Comparison of ENCODE assay signal across 20 mouse cellular contexts in genomic region chr15:96536412-96536811, GRCm38 (mm10).
"Had no signal": no experiment of that assay in that cellular context is flagged by ENCODE, and none has a peak within 500 bp of the region (broad histone marks: within the 10 kb centered on the region; RNA-seq: fewer than 3 reads in every experiment).

No protein-coding gene starts in this region.

- H3K4me3 ChIP-seq: limb, embryonic 13.5 days; liver, embryonic 13.5 days; midbrain, embryonic 12.5 days; midbrain, embryonic 15.5 days; neural tube, embryonic 12.5 days; neural tube, embryonic 15.5 days had no signal

- H3K27ac ChIP-seq: limb, embryonic 13.5 days; liver, embryonic 13.5 days; midbrain, embryonic 12.5 days; midbrain, embryonic 15.5 days; neural tube, embryonic 12.5 days; neural tube, embryonic 15.5 days had no signal

- H3K9ac ChIP-seq: limb, embryonic 13.5 days; liver, embryonic 13.5 days; midbrain, embryonic 12.5 days; midbrain, embryonic 15.5 days; neural tube, embryonic 12.5 days; neural tube, embryonic 15.5 days had no signal

- H3K36me3 ChIP-seq: limb, embryonic 13.5 days; liver, embryonic 13.5 days; midbrain, embryonic 12.5 days; midbrain, embryonic 15.5 days; neural tube, embryonic 12.5 days; neural tube, embryonic 15.5 days had no signal

- H3K4me2 ChIP-seq: limb, embryonic 13.5 days; liver, embryonic 13.5 days; midbrain, embryonic 12.5 days; midbrain, embryonic 15.5 days; neural tube, embryonic 12.5 days; neural tube, embryonic 15.5 days had no signal

- H3K4me1 ChIP-seq: limb, embryonic 13.5 days; liver, embryonic 13.5 days; midbrain, embryonic 12.5 days; midbrain, embryonic 15.5 days; neural tube, embryonic 12.5 days; neural tube, embryonic 15.5 days had no signal

- H3K9me3 ChIP-seq: limb, embryonic 13.5 days; liver, embryonic 13.5 days; midbrain, embryonic 12.5 days; midbrain, embryonic 15.5 days; neural tube, embryonic 12.5 days; neural tube, embryonic 15.5 days had no signal

- DNase-seq: kidney, adult 18-20 months; kidney, adult 9 months; kidney, postnatal 14 days; kidney, postnatal 4 days; left cerebral cortex, postnatal 4 days; liver, embryonic 13.5 days; lung, adult 2 months; lung, postnatal 14 days; lung, postnatal 4 days; right cerebral cortex, adult 18-20 months; right cerebral cortex, postnatal 14 days; spleen, adult 18-20 months; thymus, adult 2 months; thymus, postnatal 14 days; thymus, postnatal 4 days had no signal

- H3K27me3 ChIP-seq: limb, embryonic 13.5 days; liver, embryonic 13.5 days; midbrain, embryonic 12.5 days; midbrain, embryonic 15.5 days; neural tube, embryonic 12.5 days; neural tube, embryonic 15.5 days had no signal

- ATAC-seq: midbrain, embryonic 15.5 days had no signal
